Mouse (Mus musculus): ENCODE data around the gene Dnm3. TPM values are rescaled to one million over a fixed set of nuclear protein-coding genes. Genes with fewer than 3 reads are reported as not detected.

Gene Dnm3
- polyA plus RNA-seq, 1 experiment from 2014 or later, result 27.7 TPM

GRCm38 (mm10) chr1:162040490-162041274, 437.2 kb downstream of the Dnm3 start:
- no peak for ATAC-seq (ENCODE audit: insufficient number of reproducible peaks, insufficient read depth, low FRiP score, low TSS enrichment, low read depth)
- peak overlapping the region; percentile 92 for H3K27ac ChIP-seq

GRCm38 (mm10) chr1:162039808-162040207, 438.0 kb downstream of the Dnm3 start:
- peak overlapping the region; percentile 92 for H3K27ac ChIP-seq
- ATAC-seq (ENCODE audit: insufficient number of reproducible peaks, insufficient read depth, low FRiP score, low TSS enrichment, low read depth), result no peak
- WGBS, result 62% methylated on average over 7 of the region's 7 CpGs
- peaks cover 70% of the 10 kb centered on the region for H3K4me1 ChIP-seq
- no peak overlapping the region for H3K9ac ChIP-seq
- no peaks in the 10 kb centered on the region for H3K36me3 ChIP-seq
- H3K4me3 ChIP-seq, result no peak overlapping the region
- H3K27me3 ChIP-seq, result no peaks in the 10 kb centered on the region
- H3K9me3 ChIP-seq, result no peaks in the 10 kb centered on the region
- H3K4me2 ChIP-seq, result no peak overlapping the region

More at GRCm38 (mm10) chr1:162040490-162041274, 437.2 kb downstream of the Dnm3 start:
- no peaks in the 10 kb centered on the region for H3K27me3 ChIP-seq
- no peaks in the 10 kb centered on the region for H3K9me3 ChIP-seq
- no peak overlapping the region for H3K4me3 ChIP-seq
- WGBS, result 90% methylated on average over 6 of the region's 6 CpGs
- H3K36me3 ChIP-seq, result no peaks in the 10 kb centered on the region
- H3K4me1 ChIP-seq, result peaks cover 72% of the 10 kb centered on the region
- H3K4me2 ChIP-seq, result no peak overlapping the region
- H3K9ac ChIP-seq, result no peak overlapping the region

DNA sequence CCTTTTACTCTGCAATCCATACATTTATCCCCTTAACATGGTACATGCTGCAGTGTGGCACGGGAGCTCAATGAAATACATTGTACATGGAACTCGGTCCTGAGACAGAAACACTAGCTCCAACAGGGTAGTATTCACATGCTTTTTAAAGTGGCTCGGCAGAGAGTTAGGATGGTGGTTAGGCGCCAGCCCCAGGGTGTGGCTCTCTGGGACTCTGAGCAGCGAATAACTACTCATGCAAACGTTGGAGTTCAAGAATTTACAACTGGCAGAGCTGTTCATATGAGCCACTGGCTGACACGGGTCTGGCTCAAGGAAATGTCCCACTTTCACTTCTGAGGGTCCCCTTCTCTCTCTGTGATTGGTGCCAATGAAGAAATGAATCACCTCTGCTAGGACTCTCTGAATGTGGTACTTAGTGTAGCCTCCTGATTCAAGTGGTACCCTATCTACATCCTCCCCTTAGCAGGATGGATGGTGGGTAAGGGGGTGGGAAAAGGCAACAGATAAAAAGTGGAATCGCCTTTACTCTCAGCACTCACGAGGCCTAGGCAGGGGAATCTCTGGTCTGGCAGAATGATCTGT, 438.7 kb downstream of the Dnm3 start:
- Histone ChIP-seq H3K9me3 (no peaks in the 10 kb centered on the region), H3K4me1 (peaks cover 63% of the 10 kb centered on the region), H3K9ac (0 out of 2 replicates have a peak overlapping the region, but pooled peaks have one; percentile 44), H3K4me3 (no peak overlapping the region), H3K36me3 (no peaks in the 10 kb centered on the region), H3K4me2 (no peak overlapping the region), H3K27me3 (no peaks in the 10 kb centered on the region), H3K27ac (peak overlapping the region; percentile 92)
- ATAC-seq (ENCODE audit: insufficient number of reproducible peaks, insufficient read depth, low FRiP score, low TSS enrichment, low read depth), result no peak
- WGBS, result 59% methylated on average over 9 of the region's 9 CpGs

GRCm38 (mm10) chr1:162038431-162038830, 439.4 kb downstream of the Dnm3 start:
- WGBS, result 75% methylated on average over 5 of the region's 5 CpGs
- Histone ChIP-seq H3K27me3 (no peaks in the 10 kb centered on the region), H3K4me1 (peaks cover 57% of the 10 kb centered on the region), H3K27ac (peak overlapping the region; percentile 92), H3K4me3 (no peak overlapping the region), H3K9me3 (no peaks in the 10 kb centered on the region), H3K9ac (no peak overlapping the region), H3K4me2 (no peak overlapping the region), H3K36me3 (peaks cover 3% of the 10 kb centered on the region; the same call in 1 of the 2 replicates)
- ATAC-seq (ENCODE audit: insufficient number of reproducible peaks, insufficient read depth, low FRiP score, low TSS enrichment, low read depth), result no peak

DNA sequence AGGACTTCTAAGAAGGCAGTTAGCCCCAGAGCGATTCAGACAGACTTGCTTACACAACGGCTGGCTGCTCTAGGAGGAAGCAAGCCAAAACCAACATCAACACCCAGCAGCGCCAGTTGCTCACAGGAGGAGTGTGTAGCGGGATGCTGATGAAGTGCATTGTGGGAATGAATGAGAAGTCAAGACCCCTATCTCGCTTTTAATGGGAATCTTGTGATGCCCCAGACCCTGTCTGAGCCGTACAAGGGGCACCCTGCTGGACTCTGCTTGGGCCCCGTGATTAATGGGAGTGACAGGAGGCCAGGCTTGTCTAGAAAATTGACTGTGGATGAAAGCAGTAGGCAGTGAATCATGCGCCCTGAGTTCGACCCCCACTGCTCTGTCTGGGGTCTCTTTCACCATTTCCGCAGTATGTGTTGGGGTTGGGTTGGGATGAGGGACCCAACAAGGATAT, 439.8 kb downstream of the Dnm3 start:
- H3K36me3 ChIP-seq, result peaks cover 3% of the 10 kb centered on the region; the same call in 1 of the 2 replicates
- no peaks in the 10 kb centered on the region for H3K9me3 ChIP-seq
- 0 out of 2 replicates have a peak, but pooled peaks have one; percentile 34 for ATAC-seq (ENCODE audit: insufficient number of reproducible peaks, insufficient read depth, low FRiP score, low TSS enrichment, low read depth)
- H3K4me1 ChIP-seq, result peaks cover 52% of the 10 kb centered on the region
- H3K4me3 ChIP-seq, result no peak overlapping the region
- peak overlapping the region; percentile 92 for H3K27ac ChIP-seq
- 60% methylated on average over 10 of the region's 10 CpGs for WGBS
- H3K9ac ChIP-seq, result no peak overlapping the region
- H3K4me2 ChIP-seq, result peak overlapping the region; percentile 16; the same call in 1 of the 2 replicates
- H3K27me3 ChIP-seq, result no peaks in the 10 kb centered on the region

GRCm38 (mm10) chr1:162037185-162037765, 440.6 kb downstream of the Dnm3 start:
- H3K27ac ChIP-seq, result peak overlapping the region; percentile 92
- no peak overlapping the region for H3K9ac ChIP-seq
- peaks cover 6% of the 10 kb centered on the region; the same call in 1 of the 2 replicates for H3K36me3 ChIP-seq
- H3K4me2 ChIP-seq, result peak overlapping the region; percentile 16; the same call in 1 of the 2 replicates
- peaks cover 47% of the 10 kb centered on the region for H3K4me1 ChIP-seq
- 40% methylated on average over 6 of the region's 6 CpGs for WGBS
- no peaks in the 10 kb centered on the region for H3K27me3 ChIP-seq
- ATAC-seq (ENCODE audit: insufficient number of reproducible peaks, insufficient read depth, low FRiP score, low TSS enrichment, low read depth), result 0 out of 2 replicates have a peak, but pooled peaks have one; percentile 11
- H3K4me3 ChIP-seq, result no peak overlapping the region
- no peaks in the 10 kb centered on the region for H3K9me3 ChIP-seq

- ATAC-seq (ENCODE audit: insufficient number of reproducible peaks, insufficient read depth, low FRiP score, low TSS enrichment, low read depth), result no peak
- Histone ChIP-seq H3K27ac (peak overlapping the region; percentile 92), H3K36me3 (peaks cover 7% of the 10 kb centered on the region; the same call in 1 of the 2 replicates), H3K9ac (no peak overlapping the region), H3K27me3 (no peaks in the 10 kb centered on the region), H3K9me3 (no peaks in the 10 kb centered on the region), H3K4me2 (no peak overlapping the region), H3K4me1 (peaks cover 47% of the 10 kb centered on the region), H3K4me3 (no peak overlapping the region)
- 23% methylated on average over 5 of the region's 5 CpGs for WGBS
Observed at GRCm38 (mm10) chr1:162036461-162036835, 441.4 kb downstream of the Dnm3 start.

DNA sequence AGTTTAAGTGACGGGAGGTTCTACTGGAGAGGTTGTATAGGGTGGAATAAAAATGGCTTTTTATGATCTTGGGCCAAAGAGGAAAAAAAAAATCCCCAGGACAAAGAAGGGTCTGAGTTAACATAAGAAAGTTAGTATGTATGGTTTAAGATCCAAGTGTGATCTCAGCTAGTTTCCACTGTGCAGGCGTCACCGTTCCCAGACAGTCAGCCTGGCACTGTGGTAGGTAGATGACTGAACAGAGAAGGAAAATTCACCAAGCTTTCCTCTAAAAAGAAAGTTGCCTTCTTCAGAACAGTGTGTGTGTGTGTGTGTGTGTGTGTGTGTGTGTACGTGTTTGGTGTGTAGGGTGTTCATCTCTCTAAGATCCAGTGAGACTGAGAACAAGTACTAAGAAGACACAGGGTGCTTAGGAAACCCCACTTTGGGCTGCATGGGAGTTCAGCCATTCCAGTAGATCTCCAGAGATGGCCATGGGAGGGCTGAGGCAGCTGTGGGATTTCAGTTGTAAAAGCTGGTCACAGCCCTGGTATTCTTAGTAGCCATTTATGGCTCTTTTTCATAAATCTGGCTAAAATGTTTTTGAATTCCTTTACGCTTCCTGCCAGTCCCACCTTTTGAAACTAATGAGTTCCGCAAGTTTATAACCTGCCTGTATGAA, 441.9 kb downstream of the Dnm3 start:
- H3K27ac ChIP-seq, result peak overlapping the region; percentile 92
- H3K36me3 ChIP-seq, result peaks cover 7% of the 10 kb centered on the region; the same call in 1 of the 2 replicates
- 70% methylated on average over 6 of the region's 6 CpGs for WGBS
- no peak overlapping the region for H3K9ac ChIP-seq
- no peaks in the 10 kb centered on the region for H3K27me3 ChIP-seq
- no peak overlapping the region for H3K4me3 ChIP-seq
- peaks cover 47% of the 10 kb centered on the region for H3K4me1 ChIP-seq
- ATAC-seq (ENCODE audit: insufficient number of reproducible peaks, insufficient read depth, low FRiP score, low TSS enrichment, low read depth), result no peak
- H3K9me3 ChIP-seq, result no peaks in the 10 kb centered on the region
- H3K4me2 ChIP-seq, result no peak overlapping the region

GRCm38 (mm10) chr1:162023681-162024270, 454.1 kb downstream of the Dnm3 start:
- H3K9ac ChIP-seq, result 0 out of 2 replicates have a peak overlapping the region, but pooled peaks have one; percentile 44
- H3K36me3 ChIP-seq, result no peaks in the 10 kb centered on the region
- ATAC-seq (ENCODE audit: insufficient number of reproducible peaks, insufficient read depth, low FRiP score, low TSS enrichment, low read depth), result no peak
- H3K4me3 ChIP-seq, result no peak overlapping the region
- no peaks in the 10 kb centered on the region for H3K9me3 ChIP-seq
- H3K27me3 ChIP-seq, result no peaks in the 10 kb centered on the region
- H3K27ac ChIP-seq, result peak overlapping the region; percentile 98
- WGBS, result 19% methylated on average over 8 of the region's 8 CpGs
- peak overlapping the region; percentile 16; the same call in 1 of the 2 replicates for H3K4me2 ChIP-seq
- H3K4me1 ChIP-seq, result peaks cover 59% of the 10 kb centered on the region

GRCm38 (mm10) chr1:162020766-162021165, 457.1 kb downstream of the Dnm3 start:
- ATAC-seq (ENCODE audit: insufficient number of reproducible peaks, insufficient read depth, low FRiP score, low TSS enrichment, low read depth), result no peak
- Histone ChIP-seq H3K27me3 (no peaks in the 10 kb centered on the region), H3K9ac (0 out of 2 replicates have a peak overlapping the region, but pooled peaks have one; percentile 40), H3K4me2 (no peak overlapping the region), H3K27ac (peak overlapping the region; percentile 98), H3K4me3 (no peak overlapping the region), H3K36me3 (no peaks in the 10 kb centered on the region), H3K9me3 (no peaks in the 10 kb centered on the region), H3K4me1 (peaks cover 83% of the 10 kb centered on the region)
- WGBS, result 19% methylated on average over 4 of the region's 4 CpGs

- Histone ChIP-seq H3K9me3 (no peaks in the 10 kb centered on the region), H3K9ac (no peak overlapping the region), H3K4me3 (no peak overlapping the region), H3K4me2 (no peak overlapping the region), H3K4me1 (peaks cover 83% of the 10 kb centered on the region), H3K27ac (peak overlapping the region; percentile 98), H3K36me3 (no peaks in the 10 kb centered on the region), H3K27me3 (no peaks in the 10 kb centered on the region)
- ATAC-seq (ENCODE audit: insufficient number of reproducible peaks, insufficient read depth, low FRiP score, low TSS enrichment, low read depth), result peak; percentile 56
- 23% methylated on average over 7 of the region's 7 CpGs for WGBS
Observed at GRCm38 (mm10) chr1:162020303-162020731, 457.5 kb downstream of the Dnm3 start.
